Mouse (Mus musculus): ENCODE measurements around the gene Nckipsd.

Nckipsd gene

GRCm38 (mm10) chr9:108848419-108848818, 40.3 kb downstream of the Nckipsd start:
- DNase-seq (ENCODE audit: low spot score), result no peak

GRCm38 (mm10) chr9:108852976-108853375, 44.8 kb downstream of the Nckipsd start, which contains the start of gene Slc26a6:
TSS of gene Slc26a6 (plus strand) at chr9:108853283.
- DNase-seq (ENCODE audit: low spot score), result no peak

- peak; percentile 70 for DNase-seq (ENCODE audit: low spot score)
Observed at GRCm38 (mm10) chr9:108853635-108854240, 45.6 kb downstream of the Nckipsd start.

GRCm38 (mm10) chr9:108854241-108854696, 46.1 kb downstream of the Nckipsd start:
- DNase-seq (ENCODE audit: low spot score), result peak; percentile 46

- DNase-seq (ENCODE audit: low spot score), result no peak
Observed at GRCm38 (mm10) chr9:108855335-108855734, 47.2 kb downstream of the Nckipsd start.

GRCm38 (mm10) chr9:108858792-108859527, 50.8 kb downstream of the Nckipsd start:
- DNase-seq (ENCODE audit: low spot score), result no peak
